Mouse (Mus musculus) cerebellum, adult 2 months (tissue): ENCODE data around the gene Sorl1.

Experiments used
- CTCF ChIP-seq: fragments of 200-500 bp; IDR thresholded peaks from 2 replicates; pipeline ENCODE4 v1.5.1; 2011; ENCODE audit warnings: low read depth, mild to moderate bottlenecking, control low read depth, low read length, moderate library complexity, borderline replicate concordance; ENCODE audit not compliant: insufficient read depth
- POLR2A ChIP-seq: fragments of 200-500 bp; IDR thresholded peaks from 2 replicates; pipeline ENCODE4 v1.6.1; 2011; ENCODE audit warnings: low read length, control low read depth, borderline replicate concordance; ENCODE audit not compliant: insufficient read depth

DNA sequence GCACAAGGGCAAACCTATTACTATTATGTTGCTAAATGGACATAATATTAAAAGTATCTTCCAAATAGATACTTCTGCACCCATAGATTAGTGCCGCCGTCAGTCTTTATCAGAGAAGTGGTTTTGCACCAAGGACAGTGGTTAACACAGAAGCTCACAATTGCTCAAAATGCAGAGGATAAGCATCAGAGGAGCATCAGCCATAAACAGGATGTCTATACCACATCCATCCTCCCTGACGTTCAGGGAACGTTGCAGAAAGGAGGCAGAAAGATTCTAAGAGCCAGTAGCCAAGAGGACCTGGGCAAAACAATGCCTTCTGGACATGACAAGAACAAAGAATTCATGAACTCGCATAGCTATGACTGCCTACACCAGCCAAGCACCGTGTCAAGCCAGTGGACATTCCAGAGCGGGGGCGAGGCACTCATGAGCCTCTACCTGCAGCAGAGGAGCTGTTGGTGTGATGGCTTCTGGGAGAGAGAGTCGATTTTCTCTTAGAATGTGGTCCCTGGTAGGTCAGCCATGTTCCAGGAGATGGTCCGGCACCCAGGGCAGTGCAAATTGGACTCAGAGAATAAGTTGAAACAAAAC lies 47.7 kb downstream of the Sorl1 start:
- TF ChIP-seq CTCF = no peak
- no peak for TF ChIP-seq POLR2A
